Mouse (Mus musculus) hindbrain, embryonic 12.5 days (tissue): Measurements from ENCODE around the gene Cd8a. TPM values are rescaled to one million over a fixed set of nuclear protein-coding genes. Genes with fewer than 3 reads are reported as not detected.

Source experiments
- ATAC-seq: fragments of 200-750 bp; cut with Nextera tagmentation; 2 replicates; pipeline ENCODE4 v1.8.0; 2017; ENCODE audit warnings: moderate TSS enrichment; ENCODE audit not compliant: low FRiP score
- H3K27ac ChIP-seq: fragments of 300-500 bp; sonication (generic); 2 replicates; pipeline ENCODE4 v1.5.1; 2016; ENCODE audit warnings: mild to moderate bottlenecking
- H3K27me3 ChIP-seq: fragments of 300-500 bp; sonication (generic); 2 replicates; pipeline ENCODE4 v1.6.1; 2016; ENCODE audit warnings: mild to moderate bottlenecking
- H3K36me3 ChIP-seq: fragments of 300-500 bp; sonication (generic); 2 replicates; pipeline ENCODE4 v1.6.1; 2016; ENCODE audit warnings: mild to moderate bottlenecking
- H3K4me1 ChIP-seq: fragments of 300-500 bp; sonication (generic); 2 replicates; pipeline ENCODE4 v1.6.1; 2016
- H3K4me2 ChIP-seq: fragments of 300-500 bp; sonication (generic); replicated peaks from 2 replicates; pipeline ENCODE4 v1.6.1; 2016; ENCODE audit warnings: mild to moderate bottlenecking
- H3K4me3 ChIP-seq: fragments of 300-500 bp; sonication (generic); 2 replicates; pipeline ENCODE4 v1.5.1; 2016; ENCODE audit warnings: mild to moderate bottlenecking
- H3K9ac ChIP-seq: fragments of 300-500 bp; sonication (generic); 2 replicates; pipeline ENCODE4 v1.6.1; 2016; ENCODE audit warnings: mild to moderate bottlenecking, moderate library complexity
- H3K9me3 ChIP-seq: fragments of 300-500 bp; sonication (generic); replicated peaks from 2 replicates; pipeline ENCODE4 v1.6.1; 2016; ENCODE audit warnings: mild to moderate bottlenecking
- WGBS: fragments of 180-500 bp; shearing (Covaris S2); methylation state at CpG from one replicate; pipeline ENCODE4 v1.1.7; 2016; 5-methylcytosine and 5-hydroxymethylcytosine counted together
- polyA plus RNA-seq: library from polyadenylated mRNA; unstranded; fragments of >200 nt; fragmentation: Nextera tagmentation; extraction: Ambion mirVana; gene quantifications from 2 replicates; pipeline ENCODE4 v1.2.1, GENCODE M21; 2016

Gene Cd8a
- polyA plus RNA-seq, 1 experiment from 2014 or later: not detected

- no peak for ATAC-seq
- H3K27ac ChIP-seq: no peak overlapping the region
- H3K9ac ChIP-seq: no peak overlapping the region
- peaks cover 21% of the 10 kb centered on the region for H3K36me3 ChIP-seq
- no peak overlapping the region for H3K4me3 ChIP-seq
- no peaks in the 10 kb centered on the region for H3K27me3 ChIP-seq
- H3K9me3 ChIP-seq: no peaks in the 10 kb centered on the region
- no peak overlapping the region for H3K4me2 ChIP-seq
- no peaks in the 10 kb centered on the region for H3K4me1 ChIP-seq
- WGBS: 96% methylated on average over 6 of the region's 6 CpGs
Observed at GRCm38 (mm10) chr6:71425681-71426080, 52.5 kb downstream of the Cd8a start.

- no peak overlapping the region for H3K4me2 ChIP-seq
- H3K27ac ChIP-seq: no peak overlapping the region
- peaks cover 21% of the 10 kb centered on the region for H3K36me3 ChIP-seq
- no peaks in the 10 kb centered on the region for H3K27me3 ChIP-seq
- H3K9ac ChIP-seq: no peak overlapping the region
- WGBS: 91% methylated on average over 4 of the region's 4 CpGs
- H3K4me1 ChIP-seq: no peaks in the 10 kb centered on the region
- no peaks in the 10 kb centered on the region for H3K9me3 ChIP-seq
- no peak for ATAC-seq
- H3K4me3 ChIP-seq: no peak overlapping the region
Observed at GRCm38 (mm10) chr6:71427996-71428725, 54.9 kb downstream of the Cd8a start.

Other genes with a start within 250 kb of the Cd8a start
- 5.3 and 5.4 TPM in 2 replicates for gene Thnsl2, start 229.0 kb upstream of the Cd8a start, polyA plus RNA-seq
- not detected in 2 replicates for gene Fabp1, start 173.6 kb upstream of the Cd8a start, polyA plus RNA-seq
- gene Krcc1, start 101.8 kb upstream of the Cd8a start, polyA plus RNA-seq: 30.3 and 31.6 TPM in 2 replicates
- 0.61 and 2.4 TPM in 2 replicates for gene Smyd1, start 51.2 kb upstream of the Cd8a start, polyA plus RNA-seq
- not detected in 2 replicates for gene Cd8b1, start 50.6 kb upstream of the Cd8a start, polyA plus RNA-seq
- gene Rmnd5a, start 67.2 kb downstream of the Cd8a start, polyA plus RNA-seq: 15.5 and 18.4 TPM in 2 replicates
- gene Rnf103, start 120.5 kb downstream of the Cd8a start, polyA plus RNA-seq: 27.9 and 29.0 TPM in 2 replicates
- 49.3 and 53.4 TPM in 2 replicates for gene Chmp3, start 170.4 kb downstream of the Cd8a start, polyA plus RNA-seq